Mouse (Mus musculus) T-helper 1 cell (primary cell): ENCODE data around the gene Itpr2.

Source experiments
- in situ Hi-C: fragments of 300-600 bp; cut with MboI, MseI; formaldehyde crosslinking; loops from one replicate; pipeline ENCODE4 v1.15.1; 2025; ENCODE audit warnings: high pct_unique_total_duplicates

Gene Itpr2

DNA sequence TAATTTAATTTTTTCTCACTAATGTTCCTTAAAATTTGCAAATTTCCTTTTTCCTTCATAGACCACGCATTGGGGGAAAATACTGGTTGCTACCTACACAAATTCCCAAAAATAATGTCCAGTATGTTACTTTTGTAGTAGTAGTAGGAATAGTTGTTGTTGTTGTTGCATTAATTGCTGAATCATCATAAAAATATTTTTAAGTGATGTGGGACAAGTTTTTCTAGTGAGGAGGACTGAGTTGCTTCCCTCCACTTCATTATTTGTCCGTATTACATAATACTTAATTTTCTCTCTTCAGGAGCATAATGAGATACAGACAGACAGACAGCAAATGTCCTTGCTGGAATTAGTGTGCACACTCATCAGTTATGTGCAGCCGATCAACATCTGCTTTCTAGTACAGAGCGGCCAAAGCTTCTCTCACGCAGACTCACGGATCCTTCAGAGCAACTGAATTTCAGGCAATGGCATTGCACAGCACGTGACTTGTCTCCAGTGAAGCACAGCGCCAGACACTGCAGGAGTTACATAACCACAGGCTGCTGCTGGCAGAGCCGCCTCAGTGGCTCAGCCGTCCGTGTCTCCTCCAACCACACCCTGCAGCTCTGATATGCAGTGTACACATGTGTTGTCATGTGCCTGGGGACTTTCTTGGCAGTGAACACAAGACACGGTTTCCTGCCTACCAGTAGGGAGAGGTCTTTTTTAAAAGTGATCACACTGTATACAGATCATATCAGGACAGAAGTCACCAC is 231.1 kb downstream of the Itpr2 start:
- in situ Hi-C loops = loop anchor here (10.0 kb wide), 1 partner anchor 106 kb away; no protein-coding TSS in a partner anchor

GRCm38 (mm10) chr6:146270162-146270561 is 231.9 kb downstream of the Itpr2 start:
- in situ Hi-C loops = loop anchor here (10.0 kb wide), 1 partner anchor 105 kb away; no protein-coding TSS in a partner anchor

DNA sequence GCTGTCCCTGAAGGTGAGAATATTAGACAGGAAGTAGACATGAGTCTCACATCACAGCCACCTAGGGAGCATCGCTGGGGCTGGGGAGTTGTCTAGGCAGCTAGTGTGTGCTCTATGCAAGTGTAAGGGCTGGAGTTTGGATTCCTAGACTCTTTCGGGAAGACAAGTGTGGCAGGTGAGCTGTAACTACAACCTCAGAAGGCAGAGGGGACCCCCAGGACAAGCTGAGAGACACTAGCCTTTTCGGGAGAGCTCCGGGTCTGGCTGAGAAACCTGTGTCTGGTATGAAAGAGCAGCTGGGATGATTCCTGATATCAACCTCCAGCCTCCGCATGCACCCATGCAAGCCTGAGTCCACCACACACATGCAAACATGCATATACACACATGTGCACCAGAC is 232.7 kb downstream of the Itpr2 start:
- in situ Hi-C loops = loop anchor here (10.0 kb wide), 1 partner anchor 264 kb away; no protein-coding TSS in a partner anchor

GRCm38 (mm10) chr6:146260674-146261376 is 241.2 kb downstream of the Itpr2 start:
- in situ Hi-C loops = loop anchor here (10.0 kb wide), 1 partner anchor 256 kb away; no protein-coding TSS in a partner anchor

DNA sequence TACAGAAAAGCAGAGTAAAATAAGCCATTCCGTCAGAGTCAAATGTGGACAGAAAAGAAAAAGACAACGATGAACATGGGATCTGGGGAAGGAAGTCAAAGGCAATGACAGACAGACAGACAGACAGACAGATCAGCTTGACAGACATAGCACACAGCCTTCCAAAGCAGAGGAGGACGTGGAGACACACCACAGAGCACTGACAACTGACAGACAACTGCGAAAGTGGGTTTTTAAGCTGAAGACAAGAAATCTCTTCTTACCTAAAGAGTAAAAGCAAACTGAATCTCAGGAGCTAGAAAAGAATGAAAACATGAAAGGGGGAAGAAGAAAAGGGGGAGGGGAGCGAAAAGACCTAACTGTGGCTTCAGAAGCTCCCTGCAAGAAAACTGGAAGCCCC is 243.3 kb downstream of the Itpr2 start:
- in situ Hi-C loops = no loop called here

GRCm38 (mm10) chr6:146258261-146258660 is 243.8 kb downstream of the Itpr2 start:
- in situ Hi-C loops = no loop called here

DNA sequence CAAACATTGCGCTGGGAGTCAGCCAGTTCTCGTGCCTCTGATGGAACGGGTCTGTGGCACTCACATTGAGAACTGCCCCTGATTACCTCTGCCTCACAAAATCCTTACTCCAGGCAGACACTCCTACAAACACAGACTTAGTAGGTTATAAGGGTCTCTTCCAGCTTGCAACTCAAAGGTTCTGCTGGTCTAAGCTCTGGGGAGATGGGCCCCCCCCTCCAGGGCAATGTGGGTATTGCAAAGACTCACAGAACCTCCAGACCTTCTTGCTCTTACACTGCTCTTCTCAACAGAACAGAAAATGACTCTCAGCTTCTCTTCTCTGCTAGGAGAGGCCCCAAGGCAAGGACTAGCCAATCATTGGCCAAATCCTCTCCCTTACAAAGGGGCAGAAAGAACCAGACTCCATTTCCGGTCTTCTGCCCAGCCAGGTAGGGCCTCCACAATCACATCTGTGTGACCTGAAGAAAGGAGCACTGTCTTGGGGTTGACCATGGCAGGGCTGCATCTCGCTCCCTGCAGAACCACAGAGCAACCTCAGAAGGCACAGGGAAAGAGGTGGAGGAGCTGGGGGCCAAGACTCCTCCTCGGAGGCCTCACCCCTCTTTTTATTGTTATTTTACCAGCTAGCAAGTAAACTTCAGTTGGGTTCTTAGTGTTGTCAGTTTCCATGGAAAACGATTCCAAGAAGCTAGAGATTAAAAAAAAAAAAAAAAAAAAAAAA is 244.9 kb downstream of the Itpr2 start:
- in situ Hi-C loops = no loop called here

- in situ Hi-C loops = no loop called here
Observed at GRCm38 (mm10) chr6:146256401-146256800, 245.6 kb downstream of the Itpr2 start.

DNA sequence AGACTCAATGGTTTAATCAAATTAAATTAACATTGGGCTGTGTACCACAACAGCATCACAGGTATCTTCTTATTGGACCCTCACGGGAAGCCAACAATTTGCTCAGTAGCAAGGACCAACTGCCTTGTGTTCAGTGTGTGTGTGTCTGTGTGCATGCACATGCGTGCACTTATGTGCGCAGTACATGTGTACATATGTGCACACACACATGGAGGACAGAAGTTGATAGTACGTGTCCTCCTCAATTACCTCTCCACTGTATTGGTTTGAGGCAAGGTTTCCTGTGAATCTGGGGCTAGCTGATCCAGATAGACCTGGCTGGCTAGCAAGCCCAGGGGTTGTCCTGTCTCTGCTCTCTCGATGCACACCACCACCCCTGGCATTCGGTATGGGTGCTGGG is 246.4 kb downstream of the Itpr2 start:
- in situ Hi-C loops = no loop called here

DNA sequence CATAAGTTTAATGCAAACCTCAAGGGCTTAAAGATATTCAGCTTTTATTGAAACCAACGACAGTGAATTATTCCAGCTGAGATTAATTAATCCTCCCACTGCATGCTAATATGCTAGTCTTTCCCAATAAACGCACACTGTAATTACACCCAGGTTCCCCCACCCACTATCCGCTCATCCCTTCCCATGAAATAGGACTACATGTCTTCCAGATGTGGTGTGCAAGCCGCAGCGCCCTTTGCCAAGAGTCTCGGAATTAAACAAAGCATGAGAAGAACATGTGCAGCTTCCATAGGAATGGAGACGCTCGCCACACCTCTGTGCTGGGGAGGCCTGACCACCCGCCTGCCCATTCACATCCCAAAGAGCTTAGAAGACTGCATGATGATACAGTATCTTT is 247.1 kb downstream of the Itpr2 start:
- in situ Hi-C loops = no loop called here

DNA sequence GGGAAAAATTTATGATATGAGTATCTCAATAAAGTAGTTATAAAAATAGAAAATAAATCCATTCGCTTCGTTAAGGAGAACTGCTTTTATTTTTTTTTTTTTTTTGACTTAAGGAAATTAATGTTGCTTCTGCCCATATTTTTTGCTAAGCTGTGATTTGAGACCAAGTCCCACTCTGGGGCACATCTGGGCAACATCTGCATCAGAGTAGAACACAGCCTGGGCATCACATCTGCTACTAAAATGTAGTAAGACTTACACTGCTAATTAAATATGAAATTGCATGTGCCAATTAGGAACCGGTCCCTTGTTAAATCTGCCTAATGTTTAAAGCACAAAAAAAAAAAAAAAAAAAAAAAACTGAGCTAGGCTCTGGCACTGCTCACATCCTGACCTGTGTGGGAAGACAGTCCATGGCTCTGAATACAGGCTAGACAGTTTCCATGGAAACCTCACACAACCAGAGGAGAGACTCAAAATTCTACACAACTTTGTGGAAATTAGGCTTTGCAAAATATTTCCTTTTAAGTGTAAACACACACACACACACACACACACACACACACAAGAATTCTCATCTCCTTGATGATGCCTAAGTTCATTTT is 247.7 kb downstream of the Itpr2 start:
- in situ Hi-C loops = no loop called here

DNA sequence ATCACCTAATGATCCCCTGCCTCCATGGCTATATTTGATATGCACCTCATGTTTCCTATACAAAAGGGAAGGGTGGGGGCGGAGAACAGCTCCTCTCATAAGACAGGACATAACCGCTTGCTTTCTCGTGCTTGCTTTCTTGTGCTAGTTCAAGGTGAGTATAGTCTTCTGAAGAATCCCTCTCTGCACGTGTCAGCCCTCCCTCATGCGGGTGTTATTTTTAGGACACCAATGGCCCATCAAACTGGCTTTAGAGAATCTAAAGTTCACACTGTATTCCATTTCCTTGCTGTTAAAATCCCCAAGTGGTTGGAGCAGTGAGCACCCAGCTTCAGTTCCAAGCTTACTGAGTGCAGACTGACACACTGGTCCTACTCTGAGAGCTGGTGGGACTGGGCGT is 252.9 kb downstream of the Itpr2 start:
- in situ Hi-C loops = no loop called here

GRCm38 (mm10) chr6:146248341-146248740 is 253.7 kb downstream of the Itpr2 start:
- in situ Hi-C loops = no loop called here

GRCm38 (mm10) chr6:146247906-146248305 is 254.1 kb downstream of the Itpr2 start:
- in situ Hi-C loops = no loop called here

GRCm38 (mm10) chr6:146246368-146246767 is 255.7 kb downstream of the Itpr2 start:
- in situ Hi-C loops = no loop called here

GRCm38 (mm10) chr6:146245888-146246287 is 256.1 kb downstream of the Itpr2 start:
- in situ Hi-C loops = no loop called here

DNA sequence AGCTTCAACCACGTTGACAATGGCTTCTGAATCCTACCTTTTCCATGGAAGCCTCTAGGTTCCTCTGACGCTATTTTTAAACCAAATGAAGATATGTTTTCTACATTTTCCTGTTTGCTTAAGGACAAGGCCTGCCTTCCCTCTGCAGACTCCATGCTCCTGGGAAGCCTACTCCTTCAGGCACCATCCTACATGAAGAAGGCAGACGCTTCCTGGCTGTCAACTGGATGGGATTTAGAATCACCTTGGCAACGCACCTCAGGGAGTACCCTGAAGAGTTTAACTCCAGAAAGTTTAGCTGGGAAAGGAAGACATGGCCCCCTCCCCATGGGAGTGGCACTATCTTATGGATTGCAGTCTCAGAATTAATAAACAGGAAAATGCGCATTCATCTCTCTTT is 259.0 kb downstream of the Itpr2 start:
- in situ Hi-C loops = no loop called here

DNA sequence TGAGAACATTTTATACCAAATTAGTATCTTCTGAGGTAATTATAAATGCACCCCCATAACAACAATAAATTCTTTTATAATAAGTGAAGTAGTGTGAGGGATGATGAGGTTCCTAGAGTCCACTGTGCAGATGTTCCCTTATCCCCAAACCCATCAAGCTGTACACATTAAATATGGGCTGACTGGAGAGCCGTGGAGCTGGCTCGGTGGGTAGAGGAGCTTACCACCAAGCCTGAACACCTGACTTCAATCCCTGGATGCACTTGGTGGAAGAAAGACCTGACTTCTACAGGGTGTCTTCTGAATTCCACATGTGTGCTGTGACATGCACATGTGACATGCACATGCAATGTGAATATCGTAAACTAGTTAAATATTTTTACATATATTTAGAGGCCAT is 260.7 kb downstream of the Itpr2 start:
- in situ Hi-C loops = no loop called here

- in situ Hi-C loops = loop anchor here (10.0 kb wide), 1 partner anchor 220 kb away; no protein-coding TSS in a partner anchor
Observed at GRCm38 (mm10) chr6:146235165-146235564, 266.9 kb downstream of the Itpr2 start.

DNA sequence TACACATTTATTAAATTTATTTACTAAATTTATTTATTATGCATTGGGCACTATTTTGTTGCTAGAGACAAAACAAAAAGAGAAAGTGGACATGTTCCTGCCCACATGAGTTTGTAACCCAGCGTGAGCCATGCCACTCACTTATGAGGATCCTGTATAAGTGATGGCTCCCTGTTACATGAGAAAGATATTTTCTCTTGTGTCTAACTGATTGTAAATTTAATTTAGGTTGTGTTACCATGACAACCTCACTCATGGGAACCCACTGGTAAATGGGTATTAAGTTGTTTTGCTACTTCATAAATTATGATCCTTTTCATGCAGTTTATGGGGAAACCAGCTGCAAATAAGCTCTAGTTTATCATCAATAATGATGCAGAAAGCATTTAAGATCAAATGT is 267.6 kb downstream of the Itpr2 start:
- in situ Hi-C loops = loop anchor here (10.0 kb wide), 1 partner anchor 220 kb away; no protein-coding TSS in a partner anchor

- in situ Hi-C loops = loop anchor here (10.0 kb wide), 1 partner anchor 216 kb away; no protein-coding TSS in a partner anchor
Observed at GRCm38 (mm10) chr6:146230903-146231302, 271.1 kb downstream of the Itpr2 start.
